Mouse (Mus musculus): ENCODE measurements at regions not wholly inside any gene's neighbourhood (a gene's known extent, or its start where the extent isn't known, plus 50 kb on each side); places are given as distances from the start of the nearest gene placed in this dataset.
A peak's percentile ranks its signal among the peaks of the same experiment; 100 is the strongest.

GRCm38 (mm10) chr16:66086499-66086898, 271.4 kb downstream of the Vgll3 start:
- peak in 1 of 2 experiments; percentile 21 for DNase-seq (ENCODE audit: low spot score in 2 of 2)

DNA sequence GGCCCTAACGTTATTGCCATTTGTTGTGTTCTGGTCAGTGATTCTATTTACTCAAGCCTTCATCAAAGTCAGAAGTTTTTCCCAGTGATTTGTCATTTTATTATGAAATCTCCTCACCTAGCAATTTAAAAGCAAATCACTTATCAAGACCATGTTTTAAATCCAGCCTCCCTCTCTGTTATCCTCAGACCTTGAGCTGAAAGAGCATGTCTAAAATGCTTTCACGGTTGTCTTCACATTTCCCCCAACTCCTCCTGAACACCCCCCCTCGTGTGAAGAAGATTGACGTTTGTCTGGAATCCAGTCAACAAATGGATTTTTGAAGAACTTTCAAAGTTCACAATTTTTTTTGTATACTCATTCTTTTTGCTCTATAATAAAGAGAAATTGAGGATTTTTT, 277.7 kb downstream of the Vgll3 start:
- DNase-seq (ENCODE audit: low spot score in 2 of 2), result no peak

- DNase-seq (ENCODE audit: low spot score in 2 of 2), result no peak
These were observed 280.6 kb downstream of the Vgll3 start for GRCm38 (mm10) chr16:66095682-66096081.

DNA sequence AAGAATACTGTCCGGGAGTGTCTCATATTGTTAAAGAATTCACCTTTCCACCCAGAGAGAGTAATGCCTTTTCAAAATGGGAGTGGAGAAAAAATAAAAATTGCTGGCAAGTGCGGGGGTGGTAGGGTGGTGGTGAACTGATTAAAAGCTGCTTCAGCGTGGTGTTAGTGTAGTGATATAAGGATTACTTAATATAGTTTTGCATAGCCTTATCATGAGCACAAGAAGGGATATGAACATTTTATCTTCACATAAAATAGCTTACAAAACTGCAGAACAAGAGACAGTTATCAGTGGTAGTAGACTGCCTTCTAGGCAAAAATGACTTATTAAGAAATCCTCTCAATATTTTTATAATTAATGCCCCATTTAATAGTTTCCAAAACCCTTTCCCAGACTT, 302.9 kb downstream of the Vgll3 start:
- DNase-seq (ENCODE audit: low spot score in 2 of 2), result no peak

DNA sequence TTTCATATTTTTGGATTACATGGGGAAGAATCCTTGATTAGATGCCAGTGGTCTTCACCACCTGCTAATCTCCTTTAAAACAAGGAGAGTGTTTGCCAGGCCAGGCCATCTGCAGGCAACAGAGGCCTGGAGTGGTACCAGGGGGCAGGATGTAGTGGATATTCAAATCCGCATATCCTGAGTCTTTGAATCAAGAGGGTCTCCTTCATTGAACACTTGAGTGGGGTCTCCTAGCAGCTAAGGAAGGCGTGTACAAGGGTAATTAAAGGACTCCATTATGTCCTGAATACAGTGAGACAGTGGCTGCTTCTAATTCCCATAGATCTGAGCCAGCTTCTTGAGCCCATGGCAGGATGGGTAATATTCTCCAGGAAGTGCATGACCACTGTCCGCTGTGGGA, 322.7 kb downstream of the Vgll3 start:
- DNase-seq (ENCODE audit: low spot score in 2 of 2), result peak in 1 of 2 experiments; percentile 7

DNA sequence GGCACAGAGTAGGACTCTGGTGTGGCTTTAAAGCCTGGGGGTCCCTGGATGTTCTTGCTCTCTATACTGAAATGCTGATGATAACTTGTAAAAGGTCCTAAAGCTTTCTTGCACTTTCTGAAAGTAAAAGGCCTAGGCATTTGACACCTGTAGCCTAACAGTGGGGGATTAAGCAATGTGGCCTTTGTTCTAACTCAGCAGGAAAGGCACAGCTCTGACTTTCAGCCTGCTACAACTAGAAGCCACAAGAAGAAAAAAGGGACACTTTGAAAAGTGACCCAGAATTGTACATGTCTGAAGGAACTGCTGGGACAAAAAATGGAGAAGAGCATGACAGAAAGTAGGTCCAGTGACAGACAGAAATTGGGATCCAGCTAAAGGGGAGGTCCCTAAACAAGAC, 329.7 kb downstream of the Vgll3 start:
- DNase-seq (ENCODE audit: low spot score in 2 of 2), result no peak

GRCm38 (mm10) chr16:66145280-66145679, 330.2 kb downstream of the Vgll3 start:
- no peak for DNase-seq (ENCODE audit: low spot score in 2 of 2)

- DNase-seq (ENCODE audit: low spot score in 2 of 2), result no peak
These were observed 353.2 kb downstream of the Vgll3 start for GRCm38 (mm10) chr16:66168289-66168688.

DNA sequence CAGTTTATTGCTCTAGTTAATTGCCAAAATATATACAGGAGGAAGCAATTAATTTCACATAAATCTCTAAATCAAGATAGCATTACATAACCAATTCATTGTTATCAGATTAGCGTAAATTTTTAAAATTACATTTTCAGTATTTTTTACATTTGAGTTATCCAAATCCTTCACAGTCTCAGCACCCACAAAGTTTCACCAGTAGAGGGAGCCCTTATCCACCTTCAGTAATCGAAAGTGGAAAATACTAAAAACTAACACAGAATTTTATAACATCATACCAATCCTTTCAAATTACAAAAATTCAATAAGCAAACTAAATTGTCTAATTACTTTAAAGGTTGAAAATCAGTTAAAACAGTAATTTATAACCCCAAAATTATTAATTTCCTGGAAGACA, 375.7 kb downstream of the Vgll3 start:
- DNase-seq (ENCODE audit: low spot score in 2 of 2), result peak; percentile 9 to 58

- DNase-seq (ENCODE audit: low spot score in 2 of 2), result no peak
These were observed 386.3 kb downstream of the Vgll3 start for GRCm38 (mm10) chr16:66201406-66201805.
